Mouse (Mus musculus) heart, embryonic 10.5 days (tissue): ENCODE results near the gene Lman1l. TPM values are rescaled to one million over a fixed set of nuclear protein-coding genes. Genes with fewer than 3 reads are reported as not detected.

Experiments
- DNase-seq: peaks from one replicate; pipeline ENCODE4 v3.0.0-alpha.2; 2017; ENCODE audit warnings: low spot score
- H3K27ac ChIP-seq: fragments of 300-500 bp; sonication (generic); 2 replicates; pipeline ENCODE4 v1.5.1; 2016; ENCODE audit warnings: mild to moderate bottlenecking
- H3K27me3 ChIP-seq: fragments of 300-500 bp; sonication (generic); 2 replicates; pipeline ENCODE4 v1.6.1; 2016; ENCODE audit warnings: mild to moderate bottlenecking; ENCODE audit not compliant: poor library complexity, insufficient read depth, severe bottlenecking
- H3K36me3 ChIP-seq: fragments of 300-500 bp; sonication (generic); 2 replicates; pipeline ENCODE4 v1.6.1; 2016; ENCODE audit warnings: mild to moderate bottlenecking, moderate library complexity
- H3K4me1 ChIP-seq: fragments of 300-500 bp; sonication (generic); 2 replicates; pipeline ENCODE4 v1.6.1; 2016; ENCODE audit warnings: mild to moderate bottlenecking
- H3K4me3 ChIP-seq: fragments of 300-500 bp; sonication (generic); 2 replicates; pipeline ENCODE4 v1.5.1; 2016; ENCODE audit warnings: mild to moderate bottlenecking, moderate library complexity
- H3K9me3 ChIP-seq: fragments of 300-500 bp; sonication (generic); 2 replicates; pipeline ENCODE4 v1.6.1; 2016; ENCODE audit warnings: mild to moderate bottlenecking, moderate library complexity
- WGBS: fragments of 180-500 bp; shearing (Covaris S2); methylation state at CpG from one replicate; pipeline ENCODE4 v1.1.7; 2016; 5-methylcytosine and 5-hydroxymethylcytosine counted together
- polyA plus RNA-seq: library from polyadenylated mRNA; unstranded; fragments of >200 nt; fragmentation: Nextera tagmentation; extraction: Ambion mirVana; gene quantifications from 2 replicates; pipeline ENCODE4 v1.2.1, GENCODE M21; 2016

Lman1l gene
- polyA plus RNA-seq, 1 experiment from 2014 or later, result not detected

GRCm38 (mm10) chr9:57643169-57643855 lies 22.7 kb upstream of the Lman1l start:
- no peaks in the 10 kb centered on the region for H3K27me3 ChIP-seq
- no peak for DNase-seq
- WGBS, result 82% methylated on average over 9 of the region's 9 CpGs
- H3K9me3 ChIP-seq, result no peaks in the 10 kb centered on the region
- H3K27ac ChIP-seq, result peak overlapping the region; percentile 98; the same call in 1 of the 2 replicates
- peak overlapping the region; percentile 99 for H3K4me3 ChIP-seq
- peaks cover 72% of the 10 kb centered on the region for H3K4me1 ChIP-seq
- H3K36me3 ChIP-seq, result peaks cover 10% of the 10 kb centered on the region; the same call in 1 of the 2 replicates

- Histone ChIP-seq H3K27me3 (no peaks in the 10 kb centered on the region), H3K9me3 (no peaks in the 10 kb centered on the region), H3K27ac (peak overlapping the region; percentile 75; the same call in 1 of the 2 replicates), H3K4me1 (peaks cover 85% of the 10 kb centered on the region), H3K36me3 (peaks cover 10% of the 10 kb centered on the region; the same call in 1 of the 2 replicates), H3K4me3 (no peak overlapping the region)
- no peak for DNase-seq
- WGBS, result 84% methylated on average over 13 of the region's 13 CpGs
These were observed 21.4 kb upstream of the Lman1l start for GRCm38 (mm10) chr9:57641775-57642550.

DNA sequence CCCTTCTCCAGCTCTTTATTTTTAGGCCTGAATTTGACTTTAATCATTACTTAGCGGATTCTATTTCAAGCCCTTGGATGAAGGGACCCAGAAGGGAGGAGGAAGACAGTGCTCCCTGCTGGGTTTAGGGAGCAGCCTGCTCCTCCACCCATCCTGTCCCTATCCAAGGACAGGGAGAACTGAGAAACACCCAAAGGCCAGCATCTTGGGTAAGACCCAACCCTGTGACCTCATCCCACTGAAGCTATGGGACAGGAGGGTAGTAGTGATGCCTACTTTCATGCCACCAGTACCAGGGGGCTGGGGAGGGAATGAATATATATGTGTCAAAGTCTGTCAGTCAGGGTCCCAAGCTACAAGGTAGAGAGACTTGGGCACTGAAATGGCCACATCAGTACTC lies 20.4 kb upstream of the Lman1l start:
- Histone ChIP-seq H3K4me3 (peak overlapping the region; percentile 38; the same call in 1 of the 2 replicates), H3K9me3 (no peaks in the 10 kb centered on the region), H3K27me3 (no peaks in the 10 kb centered on the region), H3K27ac (peak overlapping the region; percentile 75; the same call in 1 of the 2 replicates), H3K4me1 (peaks cover 91% of the 10 kb centered on the region), H3K36me3 (peaks cover 10% of the 10 kb centered on the region; the same call in 1 of the 2 replicates)
- 71% methylated on average over 1 of the region's 1 CpGs for WGBS
- no peak for DNase-seq

GRCm38 (mm10) chr9:57640384-57640783 lies 19.8 kb upstream of the Lman1l start:
- Histone ChIP-seq H3K4me1 (peaks cover 85% of the 10 kb centered on the region), H3K27me3 (no peaks in the 10 kb centered on the region), H3K27ac (peak overlapping the region; percentile 75; the same call in 1 of the 2 replicates), H3K4me3 (peak overlapping the region; percentile 38), H3K9me3 (no peaks in the 10 kb centered on the region), H3K36me3 (peaks cover 10% of the 10 kb centered on the region; the same call in 1 of the 2 replicates)
- 16% methylated on average over 15 of the region's 15 CpGs for WGBS
- DNase-seq, result no peak

DNA sequence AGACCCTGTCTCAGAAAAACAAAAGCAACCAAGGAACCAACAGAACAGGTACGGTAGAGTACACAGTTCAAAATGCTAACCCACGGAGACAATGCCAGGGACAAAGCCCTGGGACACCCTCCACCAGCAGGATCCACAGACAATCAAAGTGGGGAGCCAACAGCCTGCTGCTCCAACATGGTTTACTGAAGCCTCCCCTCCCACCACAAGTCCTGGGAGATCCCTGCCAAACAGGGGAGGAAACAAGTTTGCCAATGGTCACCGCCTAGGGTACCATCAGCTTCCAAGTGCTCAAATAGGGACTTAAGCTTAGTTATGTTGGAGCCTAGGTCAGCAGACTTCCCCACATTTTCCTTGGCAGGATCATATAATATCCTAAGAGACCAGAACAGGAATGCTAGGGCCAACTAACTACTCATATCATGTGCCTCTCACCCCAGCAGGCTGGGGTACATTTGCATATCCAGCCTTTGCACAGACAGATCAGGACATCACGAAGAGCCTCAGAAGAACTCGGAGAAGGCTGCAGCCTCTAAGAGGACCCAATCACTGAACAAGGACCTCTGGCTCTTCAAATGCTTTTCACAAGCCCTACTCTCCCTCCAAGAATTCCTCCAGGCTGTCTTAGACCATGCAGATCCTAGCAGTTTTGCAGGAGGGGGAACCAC lies 19.2 kb upstream of the Lman1l start:
- Histone ChIP-seq H3K4me1 (peaks cover 81% of the 10 kb centered on the region), H3K27ac (peak overlapping the region; percentile 75; the same call in 1 of the 2 replicates), H3K36me3 (peaks cover 10% of the 10 kb centered on the region; the same call in 1 of the 2 replicates), H3K4me3 (peak overlapping the region; percentile 38), H3K9me3 (no peaks in the 10 kb centered on the region), H3K27me3 (no peaks in the 10 kb centered on the region)
- DNase-seq, result no peak
- WGBS, result 74% methylated on average over 5 of the region's 5 CpGs

GRCm38 (mm10) chr9:57638651-57639459 lies 18.3 kb upstream of the Lman1l start:
- DNase-seq, result no peak
- Histone ChIP-seq H3K36me3 (peaks cover 10% of the 10 kb centered on the region; the same call in 1 of the 2 replicates), H3K27ac (peak overlapping the region; percentile 76), H3K4me1 (peaks cover 80% of the 10 kb centered on the region), H3K9me3 (no peaks in the 10 kb centered on the region), H3K27me3 (no peaks in the 10 kb centered on the region), H3K4me3 (peak overlapping the region; percentile 32; the same call in 1 of the 2 replicates)
- WGBS, result 41% methylated on average over 8 of the region's 8 CpGs

- peak overlapping the region; percentile 32; the same call in 1 of the 2 replicates for H3K4me3 ChIP-seq
- DNase-seq, result no peak
- peaks cover 78% of the 10 kb centered on the region for H3K4me1 ChIP-seq
- no peaks in the 10 kb centered on the region for H3K27me3 ChIP-seq
- 30% methylated on average over 6 of the region's 6 CpGs for WGBS
- H3K27ac ChIP-seq, result peak overlapping the region; percentile 76
- peaks cover 16% of the 10 kb centered on the region; the same call in 1 of the 2 replicates for H3K36me3 ChIP-seq
- no peaks in the 10 kb centered on the region for H3K9me3 ChIP-seq
These were observed 17.3 kb upstream of the Lman1l start for GRCm38 (mm10) chr9:57637741-57638322.

DNA sequence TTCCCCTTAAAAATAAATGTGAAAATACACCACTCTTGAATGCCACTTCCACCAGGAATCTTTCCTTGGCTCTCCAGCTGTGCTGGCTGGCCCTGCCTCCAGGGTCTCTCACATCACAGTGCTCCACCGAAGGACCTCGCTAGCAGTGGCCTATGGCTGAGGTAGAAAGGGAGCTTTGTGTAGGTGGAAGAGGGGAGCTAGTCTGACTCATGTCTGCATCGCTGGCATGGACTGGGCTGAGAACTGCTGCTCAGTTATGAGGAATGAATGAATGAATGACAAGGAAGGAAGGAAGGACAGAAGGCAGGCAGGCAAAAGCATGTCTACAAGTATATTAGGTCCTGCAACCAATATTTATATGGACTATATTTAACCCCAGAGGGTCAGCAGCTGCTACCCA lies 16.7 kb upstream of the Lman1l start:
- Histone ChIP-seq H3K36me3 (peaks cover 14% of the 10 kb centered on the region; the same call in 1 of the 2 replicates), H3K4me3 (0 out of 2 replicates have a peak overlapping the region, but pooled peaks have one; percentile 32)
- 43% methylated on average over 3 of the region's 3 CpGs for WGBS

GRCm38 (mm10) chr9:57633481-57634024 lies 13.0 kb upstream of the Lman1l start:
- peaks cover 42% of the 10 kb centered on the region for H3K4me1 ChIP-seq
- no peak for DNase-seq
- H3K27me3 ChIP-seq, result no peaks in the 10 kb centered on the region
- H3K9me3 ChIP-seq, result no peaks in the 10 kb centered on the region
- H3K27ac ChIP-seq, result no peak overlapping the region
- no peak overlapping the region for H3K4me3 ChIP-seq
- H3K36me3 ChIP-seq, result peaks cover 38% of the 10 kb centered on the region
- WGBS, result 37% methylated on average over 4 of the region's 4 CpGs

More for the DNA sequence above, 16.7 kb upstream of the Lman1l start:
- Histone ChIP-seq H3K4me1 (peaks cover 75% of the 10 kb centered on the region), H3K27ac (peak overlapping the region; percentile 76), H3K9me3 (no peaks in the 10 kb centered on the region), H3K27me3 (no peaks in the 10 kb centered on the region)
- DNase-seq, result no peak

DNA sequence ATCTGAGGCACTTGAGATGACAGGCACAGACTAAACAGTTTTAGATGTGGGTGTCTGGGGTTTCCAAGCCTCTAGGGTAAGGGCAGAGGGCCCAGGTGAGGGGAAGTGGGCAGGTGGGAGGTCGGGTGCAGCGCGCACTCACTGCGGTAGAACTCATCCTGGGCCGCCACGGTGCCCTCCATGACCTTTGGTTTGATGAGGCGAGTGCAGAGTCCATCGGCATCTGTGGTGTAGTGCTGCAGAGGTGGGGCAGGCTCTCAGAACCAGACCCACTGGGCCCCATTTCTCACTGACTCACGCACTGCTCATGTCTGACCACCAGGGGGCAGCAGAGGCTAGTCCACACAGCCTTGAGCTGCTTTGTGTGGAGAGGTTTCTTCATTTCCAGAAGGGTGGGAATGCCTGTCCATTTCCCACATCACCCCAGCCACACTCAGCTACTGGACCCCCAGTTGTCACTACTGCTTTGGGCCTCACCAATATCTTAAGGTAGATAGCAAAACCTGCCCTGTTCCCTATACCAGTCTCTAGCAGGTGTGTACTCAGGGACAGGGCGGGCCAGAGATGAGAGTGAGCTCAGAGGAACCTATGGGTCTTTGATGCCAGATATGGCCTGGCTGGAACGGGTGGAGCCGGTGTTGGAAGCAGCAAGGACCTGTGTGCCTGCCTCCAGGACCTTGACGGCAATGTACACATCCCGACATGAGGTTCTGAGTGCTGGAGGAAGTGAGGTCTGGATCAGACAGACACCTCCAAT lies 8.7 kb upstream of the Lman1l start:
- Histone ChIP-seq H3K9me3 (no peaks in the 10 kb centered on the region), H3K36me3 (peaks cover 81% of the 10 kb centered on the region), H3K4me1 (peaks cover 16% of the 10 kb centered on the region), H3K27ac (no peak overlapping the region), H3K27me3 (no peaks in the 10 kb centered on the region), H3K4me3 (no peak overlapping the region)
- DNase-seq, result peak; percentile 87
- 67% methylated on average over 14 of the region's 14 CpGs for WGBS

GRCm38 (mm10) chr9:57628717-57629116 lies 8.1 kb upstream of the Lman1l start:
- Histone ChIP-seq H3K9me3 (no peaks in the 10 kb centered on the region), H3K27me3 (no peaks in the 10 kb centered on the region), H3K36me3 (peaks cover 83% of the 10 kb centered on the region), H3K4me3 (no peak overlapping the region), H3K4me1 (peaks cover 11% of the 10 kb centered on the region), H3K27ac (no peak overlapping the region)
- 90% methylated on average over 12 of the region's 12 CpGs for WGBS
- no peak for DNase-seq
